Mouse (Mus musculus) R1 (cell line): ENCODE data around the gene Grik4.
A peak's percentile ranks its signal among the peaks of the same experiment; 100 is the strongest.

Experiments used
- DNase-seq: peaks from one replicate; pipeline ENCODE4 v3.0.0-alpha.2; 2018; ENCODE audit warnings: low read depth, low spot score

Grik4 gene

GRCm38 (mm10) chr9:42491780-42492179, 452.5 kb downstream of the Grik4 start:
- no peak for DNase-seq

- no peak for DNase-seq
Observed at GRCm38 (mm10) chr9:42490589-42491382, 453.5 kb downstream of the Grik4 start.

DNA sequence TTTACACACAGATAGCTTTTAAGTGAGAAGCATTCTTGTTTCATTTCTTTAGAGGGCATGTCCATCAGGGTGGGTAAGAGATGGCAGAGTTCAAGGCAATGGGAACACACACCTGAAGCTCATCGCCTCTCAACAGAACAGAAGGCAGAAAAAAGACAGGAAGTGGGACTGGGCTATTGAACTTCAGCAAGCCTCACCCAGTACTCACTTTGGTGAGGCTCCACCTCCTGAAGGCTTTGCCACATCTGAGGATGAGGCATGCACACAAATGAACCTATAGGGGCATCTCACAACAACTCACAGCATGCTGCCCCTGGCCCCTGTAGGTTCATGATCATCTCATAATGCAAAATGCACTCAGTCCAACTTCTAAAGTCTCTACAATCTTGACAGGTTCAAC, 456.2 kb downstream of the Grik4 start:
- DNase-seq = no peak

GRCm38 (mm10) chr9:42486913-42487312, 457.4 kb downstream of the Grik4 start:
- no peak for DNase-seq

GRCm38 (mm10) chr9:42484667-42485066, 459.6 kb downstream of the Grik4 start:
- DNase-seq = no peak

GRCm38 (mm10) chr9:42482944-42483343, 461.3 kb downstream of the Grik4 start:
- DNase-seq = no peak

- no peak for DNase-seq
Observed at GRCm38 (mm10) chr9:42476166-42476565, 468.1 kb downstream of the Grik4 start.

- DNase-seq = no peak
Observed at GRCm38 (mm10) chr9:42474244-42474643, 470.0 kb downstream of the Grik4 start.

DNA sequence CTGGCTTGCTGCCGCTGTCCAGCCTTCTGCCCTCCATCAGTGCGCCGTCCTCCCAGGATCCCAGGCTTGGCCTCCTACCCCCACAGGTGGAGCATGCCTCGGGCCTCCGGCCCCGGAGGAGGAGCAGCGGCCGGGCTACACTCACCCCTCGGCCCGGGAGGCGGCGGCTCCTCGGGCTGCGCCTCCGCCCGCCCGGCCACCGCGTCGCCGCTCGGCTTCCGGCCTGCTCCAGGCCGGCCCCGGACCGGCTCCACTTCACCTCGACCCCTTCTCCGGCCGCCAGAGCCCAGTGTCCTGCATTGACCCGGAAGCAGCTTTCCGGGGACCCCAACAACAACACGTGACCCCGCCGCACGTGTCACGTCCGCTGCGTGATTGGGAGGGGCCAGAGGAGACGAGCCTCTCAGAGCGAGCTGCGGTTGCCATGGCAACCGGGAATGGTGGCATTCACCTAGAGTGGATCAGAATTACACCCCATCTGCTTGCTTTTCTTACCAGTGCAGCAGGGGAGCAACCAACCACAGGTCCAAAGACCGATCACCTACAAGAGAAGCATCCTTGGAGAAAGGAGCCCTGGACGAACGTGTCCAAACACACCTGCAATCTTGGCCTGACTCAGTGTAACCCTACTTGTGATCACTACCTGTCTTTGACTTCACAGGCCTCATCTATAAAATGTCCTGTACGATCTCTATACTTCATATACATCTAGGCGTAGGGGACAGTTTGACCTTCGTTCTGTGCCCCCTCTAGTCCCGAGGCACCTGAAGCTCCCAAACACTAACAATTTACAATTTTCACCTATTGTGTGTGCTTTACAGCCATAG, 472.2 kb downstream of the Grik4 start:
- peak; percentile 94 for DNase-seq

- peak; percentile 72 for DNase-seq
Observed at GRCm38 (mm10) chr9:42471214-42471613, 473.1 kb downstream of the Grik4 start.

GRCm38 (mm10) chr9:42469323-42469722, 475.0 kb downstream of the Grik4 start:
- no peak for DNase-seq

GRCm38 (mm10) chr9:42468360-42468759, 475.9 kb downstream of the Grik4 start:
- DNase-seq = no peak
